Mouse (Mus musculus) stomach, embryonic 16.5 days (tissue): ENCODE measurements around the gene Tmem121b. TPM values are rescaled to one million over a fixed set of nuclear protein-coding genes. Genes with fewer than 3 reads are reported as not detected.

Source experiments
- ATAC-seq: fragments of 200-750 bp; cut with Nextera tagmentation; 2 replicates; pipeline ENCODE4 v1.8.0; 2017; ENCODE audit warnings: moderate number of reproducible peaks, moderate TSS enrichment; ENCODE audit not compliant: insufficient read depth, low FRiP score
- H3K27ac ChIP-seq: fragments of 300-500 bp; sonication (generic); 2 replicates; pipeline ENCODE4 v1.5.1; 2014; ENCODE audit warnings: low read length
- H3K27me3 ChIP-seq: fragments of 300-500 bp; sonication (generic); 2 replicates; pipeline ENCODE4 v1.6.1; 2014; ENCODE audit warnings: low read length, control low read depth, mixed read lengths; ENCODE audit not compliant: control insufficient read depth, insufficient read depth
- H3K36me3 ChIP-seq: fragments of 300-500 bp; sonication (generic); 2 replicates; pipeline ENCODE4 v1.6.1; 2014; ENCODE audit warnings: low read length; ENCODE audit not compliant: control insufficient read depth, insufficient read depth
- H3K4me1 ChIP-seq: fragments of 300-500 bp; sonication (generic); 2 replicates; pipeline ENCODE4 v1.6.1; 2014; ENCODE audit warnings: low read length, control low read depth, mixed read lengths; ENCODE audit not compliant: control insufficient read depth, insufficient read depth
- H3K4me2 ChIP-seq: fragments of 300-500 bp; sonication (generic); 2 replicates; pipeline ENCODE4 v1.6.1; 2014; ENCODE audit warnings: low read depth, low read length, mixed read lengths
- H3K4me3 ChIP-seq: fragments of 300-500 bp; sonication (generic); replicated peaks from 2 replicates; pipeline ENCODE4 v1.5.1; 2014; ENCODE audit warnings: mild to moderate bottlenecking, low read length
- H3K9ac ChIP-seq: fragments of 300-500 bp; sonication (generic); 2 replicates; pipeline ENCODE4 v1.6.1; 2014; ENCODE audit warnings: low read length
- H3K9me3 ChIP-seq: fragments of 300-500 bp; sonication (generic); replicated peaks from 2 replicates; pipeline ENCODE4 v1.6.1; 2016; ENCODE audit warnings: low read length, control low read depth; ENCODE audit not compliant: control insufficient read depth
- WGBS: fragments of 180-500 bp; shearing (Covaris S2); extraction: QIAGEN DNeasy Blood & Tissue Kit; methylation state at CpG from one replicate; pipeline ENCODE4 v1.1.7; 2014; 5-methylcytosine and 5-hydroxymethylcytosine counted together
- polyA plus RNA-seq: library from polyadenylated mRNA; unstranded; fragments of >200 nt; fragmentation: Nextera tagmentation; extraction: Ambion mirVana; gene quantifications from 2 replicates; pipeline ENCODE4 v1.2.1, GENCODE M21; 2015

Gene Tmem121b
- polyA plus RNA-seq, 1 experiment from 2014 or later = 0.04 TPM

GRCm38 (mm10) chr6:120485038-120485437 is 8.6 kb downstream of the Tmem121b start:
- H3K27ac ChIP-seq = no peak overlapping the region
- WGBS = 47% methylated on average over 3 of the region's 3 CpGs
- no peaks in the 10 kb centered on the region; the same call in 1 of the 2 replicates for H3K36me3 ChIP-seq
- no peak overlapping the region for H3K4me2 ChIP-seq
- H3K9ac ChIP-seq = no peak overlapping the region
- ATAC-seq = peak; percentile 44; the same call in 1 of the 2 replicates
- no peaks in the 10 kb centered on the region for H3K4me1 ChIP-seq
- no peaks in the 10 kb centered on the region for H3K9me3 ChIP-seq
- no peaks in the 10 kb centered on the region for H3K27me3 ChIP-seq
- no peak overlapping the region for H3K4me3 ChIP-seq

DNA sequence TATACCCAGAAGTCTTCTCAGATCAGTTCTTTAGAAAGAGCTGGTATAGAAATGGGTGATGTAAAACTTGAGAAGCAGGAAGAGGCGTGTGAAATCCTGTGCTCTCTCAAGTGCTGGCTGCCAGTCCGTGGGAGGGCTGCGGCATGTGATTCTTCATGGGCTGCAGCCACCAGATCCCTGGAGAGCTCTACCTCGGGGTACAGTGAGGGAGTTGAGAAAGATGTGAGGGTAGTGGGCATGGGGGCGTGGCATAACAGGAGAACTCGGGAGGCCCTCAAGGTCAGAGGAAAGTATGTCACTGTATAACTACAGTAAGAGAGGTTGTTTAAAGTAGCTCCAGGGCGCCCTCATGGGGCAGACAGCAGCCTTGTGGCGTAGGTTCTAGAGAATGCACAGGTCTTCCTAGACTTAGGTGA is 10.4 kb downstream of the Tmem121b start:
- Histone ChIP-seq H3K27me3 (no peaks in the 10 kb centered on the region), H3K36me3 (no peaks in the 10 kb centered on the region; the same call in 1 of the 2 replicates), H3K4me3 (no peak overlapping the region), H3K27ac (no peak overlapping the region), H3K4me1 (no peaks in the 10 kb centered on the region), H3K9me3 (no peaks in the 10 kb centered on the region), H3K9ac (no peak overlapping the region), H3K4me2 (no peak overlapping the region)
- WGBS = 26% methylated on average over 8 of the region's 8 CpGs
- no peak for ATAC-seq

DNA sequence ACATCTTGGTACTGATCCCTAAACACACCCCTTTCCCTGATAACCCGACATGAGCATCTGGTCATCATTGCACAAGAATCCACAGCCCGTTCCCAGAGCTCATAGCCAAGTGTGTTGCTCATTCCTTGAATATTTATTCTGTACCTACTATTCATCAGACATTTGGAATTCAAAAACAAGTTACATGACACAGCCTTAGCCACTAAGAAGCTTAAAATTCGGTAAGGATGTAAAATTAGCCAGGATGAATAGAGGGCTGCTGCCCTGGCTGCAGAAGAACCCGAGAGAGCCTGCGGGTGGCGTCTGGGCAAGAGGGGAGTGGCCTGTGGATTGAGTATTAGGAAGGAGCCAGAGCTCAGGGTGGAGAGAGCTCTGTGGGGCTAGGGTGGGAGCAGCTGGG is 10.9 kb downstream of the Tmem121b start:
- H3K36me3 ChIP-seq = no peaks in the 10 kb centered on the region; the same call in 1 of the 2 replicates
- WGBS = 44% methylated on average over 6 of the region's 6 CpGs
- H3K4me1 ChIP-seq = no peaks in the 10 kb centered on the region
- no peaks in the 10 kb centered on the region for H3K9me3 ChIP-seq
- H3K4me2 ChIP-seq = no peak overlapping the region
- H3K27me3 ChIP-seq = no peaks in the 10 kb centered on the region
- H3K9ac ChIP-seq = no peak overlapping the region
- H3K27ac ChIP-seq = no peak overlapping the region
- no peak for ATAC-seq
- H3K4me3 ChIP-seq = no peak overlapping the region

- Histone ChIP-seq H3K27ac (no peak overlapping the region), H3K36me3 (no peaks in the 10 kb centered on the region; the same call in 1 of the 2 replicates), H3K27me3 (no peaks in the 10 kb centered on the region), H3K9ac (no peak overlapping the region), H3K4me2 (no peak overlapping the region), H3K4me1 (no peaks in the 10 kb centered on the region), H3K9me3 (no peaks in the 10 kb centered on the region), H3K4me3 (no peak overlapping the region)
- WGBS = 94% methylated on average over 14 of the region's 14 CpGs
- ATAC-seq = no peak
Observed at GRCm38 (mm10) chr6:120482021-120482420, 11.6 kb downstream of the Tmem121b start.

- Histone ChIP-seq H3K9ac (no peak overlapping the region), H3K27ac (no peak overlapping the region), H3K27me3 (no peaks in the 10 kb centered on the region), H3K9me3 (no peaks in the 10 kb centered on the region), H3K36me3 (no peaks in the 10 kb centered on the region; the same call in 1 of the 2 replicates), H3K4me2 (no peak overlapping the region), H3K4me3 (no peak overlapping the region), H3K4me1 (no peaks in the 10 kb centered on the region)
- ATAC-seq = no peak
- 89% methylated on average over 6 of the region's 6 CpGs for WGBS
Observed at GRCm38 (mm10) chr6:120481538-120481937, 12.1 kb downstream of the Tmem121b start.

DNA sequence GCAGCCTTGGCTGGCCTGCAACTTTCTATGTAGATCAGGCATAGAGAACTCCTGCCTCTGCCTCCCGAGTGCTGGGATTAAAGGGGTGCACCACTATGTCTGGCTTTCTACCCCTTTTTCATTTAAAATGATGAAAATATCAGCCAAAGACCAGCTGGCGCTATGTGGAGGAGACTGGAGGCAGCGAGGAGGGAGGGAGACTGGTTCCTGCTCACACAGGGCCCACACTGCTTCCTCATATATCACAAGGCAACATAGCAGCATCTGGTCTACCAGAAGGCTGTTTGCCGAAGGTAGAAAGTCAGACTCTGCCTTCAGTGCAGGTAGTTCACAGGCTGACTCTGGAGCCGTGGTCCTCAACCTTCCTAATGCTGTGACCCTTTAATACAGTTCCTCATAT is 13.2 kb downstream of the Tmem121b start:
- Histone ChIP-seq H3K9me3 (no peaks in the 10 kb centered on the region), H3K4me1 (no peaks in the 10 kb centered on the region), H3K9ac (no peak overlapping the region), H3K27ac (no peak overlapping the region), H3K4me2 (no peak overlapping the region), H3K4me3 (no peak overlapping the region), H3K27me3 (no peaks in the 10 kb centered on the region), H3K36me3 (no peaks in the 10 kb centered on the region; the same call in 1 of the 2 replicates)
- no peak for ATAC-seq
- 86% methylated on average over 5 of the region's 5 CpGs for WGBS

- Histone ChIP-seq H3K4me1 (no peaks in the 10 kb centered on the region), H3K36me3 (no peaks in the 10 kb centered on the region; the same call in 1 of the 2 replicates), H3K4me2 (no peak overlapping the region), H3K9me3 (no peaks in the 10 kb centered on the region), H3K27me3 (no peaks in the 10 kb centered on the region), H3K9ac (no peak overlapping the region), H3K27ac (no peak overlapping the region), H3K4me3 (no peak overlapping the region)
- ATAC-seq = no peak
- 73% methylated on average over 2 of the region's 2 CpGs for WGBS
Observed at GRCm38 (mm10) chr6:120479302-120479701, 14.3 kb downstream of the Tmem121b start.

DNA sequence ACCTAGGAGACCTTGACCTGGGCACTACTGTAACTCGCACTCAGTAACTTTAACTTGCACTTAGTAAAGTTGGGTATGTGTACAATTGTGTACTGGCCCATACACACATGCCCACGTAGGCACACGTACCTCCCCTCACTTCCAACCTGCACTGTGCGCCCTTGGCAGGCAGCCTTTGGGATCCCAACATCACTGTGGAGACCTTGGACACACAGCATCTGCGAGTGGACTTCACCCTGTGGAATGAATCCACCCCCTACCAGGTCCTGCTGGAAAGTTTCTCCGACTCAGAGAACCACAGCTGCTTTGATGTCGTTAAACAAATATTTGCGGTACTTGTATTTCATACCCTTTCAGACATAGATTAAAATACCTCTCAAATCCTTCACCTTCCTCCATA is 18.3 kb downstream of the Tmem121b start:
- Histone ChIP-seq H3K9ac (no peak overlapping the region), H3K36me3 (no peaks in the 10 kb centered on the region), H3K27ac (no peak overlapping the region), H3K4me2 (no peak overlapping the region), H3K9me3 (no peaks in the 10 kb centered on the region), H3K27me3 (no peaks in the 10 kb centered on the region), H3K4me1 (no peaks in the 10 kb centered on the region), H3K4me3 (no peak overlapping the region)
- peak; percentile 51 for ATAC-seq
- WGBS = 59% methylated on average over 8 of the region's 8 CpGs

DNA sequence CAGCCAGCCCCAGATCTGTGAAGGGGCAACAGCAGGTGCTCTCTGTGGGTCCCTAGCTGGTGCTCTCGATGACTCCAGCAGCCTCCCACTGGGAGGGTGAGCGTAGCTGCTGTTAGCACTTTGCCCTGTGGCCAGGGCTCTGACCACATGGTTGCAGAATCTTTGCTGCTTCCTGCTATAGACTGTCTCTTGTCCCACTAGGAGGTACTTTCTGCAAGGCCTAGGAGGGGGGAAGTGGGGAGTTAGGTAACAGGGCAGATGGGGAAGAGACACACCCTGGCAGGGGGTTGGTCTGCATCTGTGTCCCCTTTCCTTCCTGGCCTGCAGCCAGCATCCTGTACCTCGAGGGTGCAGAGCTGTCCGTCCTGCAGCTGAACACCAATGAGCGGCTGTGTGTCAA is 20.2 kb downstream of the Tmem121b start:
- no peaks in the 10 kb centered on the region for H3K4me1 ChIP-seq
- H3K4me2 ChIP-seq = no peak overlapping the region
- no peak overlapping the region for H3K9ac ChIP-seq
- H3K36me3 ChIP-seq = no peaks in the 10 kb centered on the region
- ATAC-seq = peak; percentile 44
- WGBS = 53% methylated on average over 5 of the region's 5 CpGs
- H3K27me3 ChIP-seq = no peaks in the 10 kb centered on the region
- H3K9me3 ChIP-seq = no peaks in the 10 kb centered on the region
- H3K27ac ChIP-seq = no peak overlapping the region
- H3K4me3 ChIP-seq = no peak overlapping the region
